Mouse (Mus musculus): ENCODE data around the gene Pglyrp1.

Pglyrp1 gene

DNA sequence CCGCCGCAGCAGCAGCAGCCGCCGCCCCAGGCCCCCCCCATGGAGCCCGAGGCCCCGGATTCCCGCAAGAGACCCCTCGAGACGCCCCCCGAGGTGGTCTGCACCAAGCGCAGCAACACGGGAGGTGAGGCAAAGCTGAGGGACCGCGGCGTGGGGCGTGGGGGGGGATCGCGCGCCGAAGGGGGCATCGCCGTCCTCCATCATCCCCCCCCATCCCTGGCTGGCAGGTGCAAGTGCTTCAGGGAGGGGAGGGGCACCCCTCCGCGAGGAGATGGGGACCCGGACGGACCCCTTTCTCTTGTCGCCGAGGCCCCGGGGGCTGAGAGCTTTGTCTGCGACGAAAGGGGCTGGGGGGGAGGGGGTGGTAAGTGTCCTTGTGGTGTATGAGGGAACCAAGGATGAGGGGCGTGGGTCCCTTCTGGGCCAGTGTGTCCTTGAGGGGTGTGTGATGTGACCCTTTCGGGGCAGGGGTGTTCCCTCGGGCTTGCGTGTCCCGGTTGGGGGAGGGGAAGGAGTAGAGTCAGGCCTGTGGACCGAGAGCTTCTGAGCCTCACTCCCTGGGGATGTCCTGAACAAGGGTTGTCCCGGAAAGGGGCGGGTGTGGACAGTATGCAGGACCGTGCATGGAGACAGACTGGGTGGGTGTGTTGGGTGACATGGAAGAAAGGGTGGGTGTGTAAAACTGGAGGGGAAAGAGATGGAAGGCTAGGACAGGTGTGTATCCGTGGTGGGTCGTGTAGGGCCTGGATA is 55.1 kb downstream of the Pglyrp1 start:
- no peak for DNase-seq (ENCODE audit: low read depth)

DNA sequence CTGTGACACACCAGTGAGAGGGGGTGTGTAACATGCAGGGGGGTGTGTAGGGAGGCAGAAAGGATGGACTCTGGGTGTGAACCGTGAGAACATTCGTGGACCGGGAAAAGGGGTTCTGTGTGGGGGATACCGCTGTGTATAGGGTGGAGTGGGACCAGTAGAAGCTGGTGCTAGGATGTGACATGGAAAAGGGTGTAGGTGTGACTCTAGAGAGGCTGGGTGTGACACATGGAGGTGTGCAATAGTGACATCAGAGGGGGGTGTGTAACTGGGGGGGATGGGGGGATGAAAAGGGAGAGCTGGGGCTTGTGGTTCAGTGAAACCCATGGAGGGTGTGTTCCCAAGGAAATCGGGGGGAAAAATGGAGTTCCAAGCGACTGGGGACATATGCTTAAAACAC is 55.8 kb downstream of the Pglyrp1 start:
- no peak for DNase-seq (ENCODE audit: low read depth)

DNA sequence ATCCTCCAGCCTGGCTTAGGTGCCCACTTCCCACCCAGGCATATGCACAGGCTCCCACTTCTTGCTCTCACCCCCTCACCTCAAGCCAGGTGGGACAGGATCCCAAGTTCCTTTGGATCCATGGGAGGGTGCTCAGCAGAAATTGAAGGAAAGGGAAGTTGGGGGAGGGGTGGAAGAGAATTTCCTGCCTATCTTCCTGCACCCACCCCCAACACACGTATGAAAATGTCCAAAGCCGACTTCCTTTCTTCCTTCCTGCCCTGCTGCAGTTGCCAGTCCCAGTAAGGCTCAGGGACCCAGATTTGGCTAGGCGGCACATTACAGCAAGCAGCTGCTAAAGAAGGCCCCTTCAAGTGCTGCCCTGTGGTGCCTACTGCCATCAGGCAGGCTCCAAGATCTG is 56.6 kb downstream of the Pglyrp1 start:
- no peak for DNase-seq (ENCODE audit: low read depth)
